Mouse (Mus musculus): ENCODE data around the gene Adgrl2.

- TF ChIP-seq CTCF (IDR thresholded peaks at IDR 0.05 in 2 of 3, conservative IDR thresholded peaks at IDR 0.05 in 1 of 3; ENCODE audit: control insufficient read depth in 1 of 3, insufficient read depth in 1 of 3, low read depth in 2 of 3, low read length in 3 of 3, poor library complexity in 1 of 3, severe bottlenecking in 1 of 3) = no peak
- TF ChIP-seq MEF2A (IDR thresholded peaks at IDR 0.05; ENCODE audit: extremely low read depth, insufficient replicate concordance, low read depth, low read length, poor library complexity, severe bottlenecking) = no peak
Measured at GRCm38 (mm10) chr3:148934279-148934678, 56.1 kb downstream of the Adgrl2 start.

Measured in MEL (cell line).